Mouse (Mus musculus): ENCODE results near the gene Gm5089. TPM values are rescaled to one million over a fixed set of nuclear protein-coding genes. Genes with fewer than 3 reads are reported as not detected.
A peak's percentile ranks its signal among the peaks of the same experiment; 100 is the strongest.

Gene Gm5089
- polyA plus RNA-seq, 1 experiment from 2014 or later, result not detected

- no peak overlapping the region for H3K9ac ChIP-seq (ENCODE audit: low read depth, low read length)
- H3K4me3 ChIP-seq (ENCODE audit: low read length), result no peak overlapping the region; the same call in 1 of the 2 replicates
- ATAC-seq (ENCODE audit: low FRiP score, low TSS enrichment), result no peak
- H3K36me3 ChIP-seq (ENCODE audit: control insufficient read depth, insufficient read depth, low read length), result no peaks in the 10 kb centered on the region
- peaks cover 16% of the 10 kb centered on the region; the same call in 1 of the 2 replicates for H3K4me1 ChIP-seq (ENCODE audit: control insufficient read depth, insufficient read depth, low read length)
- H3K27me3 ChIP-seq (ENCODE audit: control insufficient read depth, insufficient read depth, low read length), result peaks cover 82% of the 10 kb centered on the region
- WGBS, result 73% methylated on average over 5 of the region's 5 CpGs
- no peaks in the 10 kb centered on the region for H3K9me3 ChIP-seq (ENCODE audit: control insufficient read depth, low read length)
- no peak overlapping the region for H3K4me2 ChIP-seq (replicated peaks; ENCODE audit: low read depth, low read length)
- H3K27ac ChIP-seq (ENCODE audit: low read depth, low read length), result no peak overlapping the region
Observed at GRCm38 (mm10) chr14:122451551-122452145, 733 bp upstream of the Gm5089 start.

GRCm38 (mm10) chr14:122449601-122450495 lies 1.1 kb downstream of the Gm5089 start:
- Histone ChIP-seq H3K9me3 (ENCODE audit: control insufficient read depth, low read length) (no peaks in the 10 kb centered on the region), H3K27me3 (ENCODE audit: control insufficient read depth, insufficient read depth, low read length) (peaks cover 65% of the 10 kb centered on the region), H3K9ac (ENCODE audit: low read depth, low read length) (no peak overlapping the region), H3K36me3 (ENCODE audit: control insufficient read depth, insufficient read depth, low read length) (no peaks in the 10 kb centered on the region), H3K4me3 (ENCODE audit: low read length) (peak overlapping the region; percentile 41), H3K27ac (ENCODE audit: low read depth, low read length) (no peak overlapping the region), H3K4me2 (replicated peaks; ENCODE audit: low read depth, low read length) (peak overlapping the region; percentile 59), H3K4me1 (ENCODE audit: control insufficient read depth, insufficient read depth, low read length) (peaks cover 16% of the 10 kb centered on the region; the same call in 1 of the 2 replicates)
- 4% methylated on average over 29 of the region's 29 CpGs for WGBS
- ATAC-seq (ENCODE audit: low FRiP score, low TSS enrichment), result peak; percentile 14; the same call in 1 of the 2 replicates

- WGBS, result 61% methylated on average over 10 of the region's 10 CpGs
- Histone ChIP-seq H3K27ac (ENCODE audit: low read depth, low read length) (no peak overlapping the region), H3K9me3 (ENCODE audit: control insufficient read depth, low read length) (no peaks in the 10 kb centered on the region), H3K4me1 (ENCODE audit: control insufficient read depth, insufficient read depth, low read length) (no peaks in the 10 kb centered on the region), H3K4me3 (ENCODE audit: low read length) (no peak overlapping the region), H3K27me3 (ENCODE audit: control insufficient read depth, insufficient read depth, low read length) (no peaks in the 10 kb centered on the region), H3K36me3 (ENCODE audit: control insufficient read depth, insufficient read depth, low read length) (no peaks in the 10 kb centered on the region), H3K4me2 (replicated peaks; ENCODE audit: low read depth, low read length) (no peak overlapping the region), H3K9ac (ENCODE audit: low read depth, low read length) (no peak overlapping the region)
- no peak for ATAC-seq (ENCODE audit: low FRiP score, low TSS enrichment)
Observed at GRCm38 (mm10) chr14:122436850-122437249, 14.1 kb downstream of the Gm5089 start.

GRCm38 (mm10) chr14:122434039-122434438 lies 16.9 kb downstream of the Gm5089 start:
- ATAC-seq (ENCODE audit: low FRiP score, low TSS enrichment), result no peak
- no peaks in the 10 kb centered on the region for H3K9me3 ChIP-seq (ENCODE audit: control insufficient read depth, low read length)
- no peak overlapping the region for H3K9ac ChIP-seq (ENCODE audit: low read depth, low read length)
- H3K27me3 ChIP-seq (ENCODE audit: control insufficient read depth, insufficient read depth, low read length), result no peaks in the 10 kb centered on the region
- no peak overlapping the region for H3K4me3 ChIP-seq (ENCODE audit: low read length)
- no peaks in the 10 kb centered on the region for H3K36me3 ChIP-seq (ENCODE audit: control insufficient read depth, insufficient read depth, low read length)
- H3K4me1 ChIP-seq (ENCODE audit: control insufficient read depth, insufficient read depth, low read length), result no peaks in the 10 kb centered on the region
- no peak overlapping the region for H3K27ac ChIP-seq (ENCODE audit: low read depth, low read length)
- H3K4me2 ChIP-seq (replicated peaks; ENCODE audit: low read depth, low read length), result no peak overlapping the region
- WGBS, result 79% methylated on average over 10 of the region's 10 CpGs

DNA sequence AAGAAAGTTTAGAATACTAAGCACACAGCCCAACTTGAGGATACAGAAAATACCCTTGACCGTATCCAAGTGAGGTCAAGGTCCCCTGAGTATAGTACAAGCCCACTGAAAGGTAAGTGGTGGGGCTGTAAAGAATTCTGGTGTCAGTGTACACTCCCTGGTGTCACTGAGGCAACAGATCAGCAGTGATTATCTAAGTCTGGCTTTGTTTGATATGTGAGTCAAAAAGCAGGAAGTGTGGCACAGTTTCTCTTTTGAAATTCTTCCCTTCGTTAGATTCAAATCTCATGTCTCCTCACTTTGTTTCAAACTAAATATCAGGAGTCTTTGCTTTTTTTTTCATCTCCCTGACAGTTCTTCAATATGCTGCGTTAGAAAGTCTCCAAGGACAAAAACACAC lies 18.4 kb downstream of the Gm5089 start:
- H3K4me1 ChIP-seq (ENCODE audit: control insufficient read depth, insufficient read depth, low read length), result no peaks in the 10 kb centered on the region
- no peak overlapping the region for H3K4me2 ChIP-seq (replicated peaks; ENCODE audit: low read depth, low read length)
- H3K27me3 ChIP-seq (ENCODE audit: control insufficient read depth, insufficient read depth, low read length), result 0 out of 2 replicates have a peak, but pooled peaks cover 3% of the 10 kb centered on the region
- no peak overlapping the region for H3K9ac ChIP-seq (ENCODE audit: low read depth, low read length)
- no peak overlapping the region for H3K4me3 ChIP-seq (ENCODE audit: low read length)
- no peak for ATAC-seq (ENCODE audit: low FRiP score, low TSS enrichment)
- no peaks in the 10 kb centered on the region for H3K9me3 ChIP-seq (ENCODE audit: control insufficient read depth, low read length)
- no peak overlapping the region for H3K27ac ChIP-seq (ENCODE audit: low read depth, low read length)
- no peaks in the 10 kb centered on the region for H3K36me3 ChIP-seq (ENCODE audit: control insufficient read depth, insufficient read depth, low read length)
- 63% methylated on average over 3 of the region's 3 CpGs for WGBS

DNA sequence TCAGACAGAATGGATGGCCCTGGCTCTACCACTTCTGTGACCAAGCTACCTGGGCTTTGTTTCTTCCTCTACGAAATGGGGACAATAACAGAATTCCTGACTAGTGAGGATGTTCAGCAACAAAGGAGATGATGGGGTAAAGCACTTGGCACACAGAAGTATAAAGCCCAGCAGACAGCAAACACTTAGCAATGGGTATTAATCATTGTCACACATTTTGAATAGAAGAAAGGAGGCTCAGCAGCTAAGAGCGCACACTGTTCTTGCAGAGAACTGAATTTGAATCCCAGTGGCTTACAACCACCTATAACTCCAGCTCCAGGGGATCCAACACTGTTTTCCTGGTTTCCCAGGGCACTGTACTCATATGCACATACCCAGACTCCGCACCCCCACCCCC lies 23.3 kb downstream of the Gm5089 start:
- H3K4me1 ChIP-seq (ENCODE audit: control insufficient read depth, insufficient read depth, low read length), result no peaks in the 10 kb centered on the region
- no peak overlapping the region for H3K4me3 ChIP-seq (ENCODE audit: low read length)
- WGBS, result 91% methylated on average over 3 of the region's 3 CpGs
- H3K9ac ChIP-seq (ENCODE audit: low read depth, low read length), result no peak overlapping the region
- H3K27ac ChIP-seq (ENCODE audit: low read depth, low read length), result no peak overlapping the region
- H3K9me3 ChIP-seq (ENCODE audit: control insufficient read depth, low read length), result no peaks in the 10 kb centered on the region
- ATAC-seq (ENCODE audit: low FRiP score, low TSS enrichment), result no peak
- no peaks in the 10 kb centered on the region for H3K36me3 ChIP-seq (ENCODE audit: control insufficient read depth, insufficient read depth, low read length)
- no peak overlapping the region for H3K4me2 ChIP-seq (replicated peaks; ENCODE audit: low read depth, low read length)
- 0 out of 2 replicates have a peak, but pooled peaks cover 3% of the 10 kb centered on the region for H3K27me3 ChIP-seq (ENCODE audit: control insufficient read depth, insufficient read depth, low read length)

- 35% methylated on average over 8 of the region's 8 CpGs for WGBS
- no peak overlapping the region for H3K27ac ChIP-seq (ENCODE audit: low read depth, low read length)
Observed at GRCm38 (mm10) chr14:122427204-122427560, 23.7 kb downstream of the Gm5089 start.

DNA sequence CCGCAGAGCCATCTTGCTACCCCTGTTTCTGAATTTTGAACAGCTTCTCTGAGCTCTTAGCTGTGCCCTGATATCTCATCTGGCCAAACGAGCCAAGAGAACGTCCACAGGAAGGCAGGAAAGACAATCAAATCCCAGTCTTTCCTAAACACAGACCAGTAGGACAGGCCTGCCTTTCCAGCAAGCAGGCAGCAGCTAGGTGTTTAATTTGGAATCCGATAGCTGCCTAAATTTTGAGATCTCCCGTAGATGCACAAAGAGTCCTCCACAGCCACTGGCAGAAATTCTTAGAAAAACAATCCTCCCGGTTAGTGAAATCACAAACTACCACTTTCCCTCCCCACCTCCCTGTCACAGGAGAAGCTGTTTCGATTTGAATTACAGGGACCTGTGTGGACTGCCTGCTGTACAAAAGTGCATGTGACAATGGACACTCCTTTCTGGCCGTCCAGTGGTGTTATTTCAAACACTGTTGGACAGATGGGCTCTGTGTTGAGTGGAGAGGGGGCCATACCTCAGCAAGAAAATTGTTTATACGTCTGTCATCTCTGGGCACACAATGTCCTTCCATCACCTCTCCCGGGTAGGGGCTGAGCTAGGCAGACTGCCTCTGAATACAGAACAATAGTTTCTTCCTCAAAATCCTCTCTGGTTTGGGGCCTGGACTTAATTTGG lies 24.2 kb downstream of the Gm5089 start:
- Histone ChIP-seq H3K27me3 (ENCODE audit: control insufficient read depth, insufficient read depth, low read length) (0 out of 2 replicates have a peak, but pooled peaks cover 3% of the 10 kb centered on the region), H3K36me3 (ENCODE audit: control insufficient read depth, insufficient read depth, low read length) (no peaks in the 10 kb centered on the region), H3K4me3 (ENCODE audit: low read length) (no peak overlapping the region), H3K4me2 (replicated peaks; ENCODE audit: low read depth, low read length) (no peak overlapping the region), H3K9me3 (ENCODE audit: control insufficient read depth, low read length) (no peaks in the 10 kb centered on the region), H3K4me1 (ENCODE audit: control insufficient read depth, insufficient read depth, low read length) (no peaks in the 10 kb centered on the region), H3K27ac (ENCODE audit: low read depth, low read length) (no peak overlapping the region), H3K9ac (ENCODE audit: low read depth, low read length) (no peak overlapping the region)
- peak; percentile 74 for ATAC-seq (ENCODE audit: low FRiP score, low TSS enrichment)
- 22% methylated on average over 10 of the region's 10 CpGs for WGBS

More at GRCm38 (mm10) chr14:122427204-122427560, 23.7 kb downstream of the Gm5089 start:
- no peaks in the 10 kb centered on the region for H3K9me3 ChIP-seq (ENCODE audit: control insufficient read depth, low read length)
- H3K27me3 ChIP-seq (ENCODE audit: control insufficient read depth, insufficient read depth, low read length), result 0 out of 2 replicates have a peak, but pooled peaks cover 3% of the 10 kb centered on the region
- no peak overlapping the region for H3K9ac ChIP-seq (ENCODE audit: low read depth, low read length)
- ATAC-seq (ENCODE audit: low FRiP score, low TSS enrichment), result no peak
- no peak overlapping the region for H3K4me3 ChIP-seq (ENCODE audit: low read length)
- no peak overlapping the region for H3K4me2 ChIP-seq (replicated peaks; ENCODE audit: low read depth, low read length)
- H3K4me1 ChIP-seq (ENCODE audit: control insufficient read depth, insufficient read depth, low read length), result no peaks in the 10 kb centered on the region
- no peaks in the 10 kb centered on the region for H3K36me3 ChIP-seq (ENCODE audit: control insufficient read depth, insufficient read depth, low read length)

Measured in kidney, embryonic 14.5 days (tissue).